Mouse (Mus musculus): Measurements from ENCODE around the gene Dmwd.
"Not testable (repeated sequence)": the region's sequence is repeated elsewhere in the genome, so short reads cannot be mapped to it uniquely, and the experiment has no call there.

The Dmwd gene

DNA sequence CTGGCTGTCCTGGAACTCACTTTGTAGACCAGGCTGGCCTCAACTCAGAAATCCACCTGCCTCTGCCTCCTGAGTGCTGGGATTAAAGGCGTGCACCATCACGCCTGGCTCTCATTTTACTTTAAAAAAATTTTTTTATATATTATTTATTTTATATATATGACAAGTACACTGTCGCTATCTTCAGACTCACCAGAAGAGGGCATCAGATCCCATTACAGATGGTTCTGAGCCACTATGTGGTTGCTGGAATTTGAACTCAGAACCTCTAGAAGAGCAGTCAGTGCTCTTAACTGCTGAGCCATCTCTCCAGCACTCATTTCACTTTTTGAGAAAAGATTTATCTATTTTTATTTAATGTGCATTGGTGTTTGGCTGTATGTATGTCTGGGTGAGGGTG, 5.0 kb upstream of the Dmwd start:
- not testable (repeated sequence) for DNase-seq (ENCODE audit: extremely low spot score)

DNA sequence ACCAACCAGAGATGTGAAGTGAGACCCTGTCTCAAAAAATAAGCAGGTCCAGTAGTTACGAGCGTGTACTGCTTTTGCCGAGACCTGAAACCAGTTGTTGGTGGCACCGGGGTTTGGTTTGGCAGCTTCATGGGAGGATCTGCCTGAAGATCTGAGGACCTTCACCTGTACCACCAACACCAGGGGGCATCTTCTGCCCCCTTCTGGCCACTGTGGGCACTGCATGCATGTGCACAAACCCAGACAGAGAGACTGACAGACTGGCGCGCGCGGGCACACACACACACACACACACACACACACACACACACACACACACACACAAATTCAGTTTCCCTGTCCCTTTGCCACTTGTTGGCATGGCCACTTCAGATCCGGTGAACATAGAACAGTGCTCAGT, 2.5 kb upstream of the Dmwd start:
- DNase-seq (ENCODE audit: extremely low spot score) = no peak

DNA sequence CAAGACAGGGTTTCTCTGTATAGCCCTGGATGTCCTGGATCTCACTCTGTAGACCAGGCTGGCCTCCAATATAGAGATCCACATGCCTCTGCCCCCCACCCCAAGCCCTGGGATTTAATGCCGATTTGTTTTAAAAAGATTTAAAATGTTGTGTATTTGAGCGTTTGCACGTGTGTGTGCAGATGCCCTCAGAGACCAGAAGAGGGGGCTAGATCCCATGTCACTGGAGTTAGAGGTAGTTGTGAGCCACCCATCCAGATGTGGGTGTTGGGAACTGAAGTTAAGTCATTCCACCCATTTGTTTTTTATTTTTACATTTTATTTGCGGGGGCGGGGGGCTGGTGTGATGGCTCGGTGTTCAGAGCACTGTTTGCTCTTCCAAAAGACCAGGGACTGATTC, 1.5 kb upstream of the Dmwd start:
- DNase-seq (ENCODE audit: extremely low spot score) = no peak

DNA sequence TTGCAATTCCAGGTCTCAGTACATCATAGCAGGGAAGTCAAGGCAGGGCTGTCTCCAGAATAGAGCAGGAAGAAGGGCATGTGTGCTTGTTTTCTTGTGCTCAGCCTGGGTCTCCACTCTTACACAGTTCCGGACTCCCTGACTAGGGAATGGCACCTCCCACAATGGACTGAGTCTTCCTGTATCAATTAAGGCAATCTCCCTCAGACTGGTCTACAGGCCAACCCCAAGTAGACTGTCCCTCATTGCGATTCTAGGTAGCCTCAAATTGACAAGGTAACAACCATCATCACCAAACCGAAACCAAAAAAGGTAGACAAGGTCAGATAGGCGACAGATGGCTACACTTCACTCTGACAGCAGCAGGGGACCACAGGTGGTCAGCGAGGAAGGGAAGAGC, 796 bp upstream of the Dmwd start:
- DNase-seq (ENCODE audit: extremely low spot score) = no peak

DNA sequence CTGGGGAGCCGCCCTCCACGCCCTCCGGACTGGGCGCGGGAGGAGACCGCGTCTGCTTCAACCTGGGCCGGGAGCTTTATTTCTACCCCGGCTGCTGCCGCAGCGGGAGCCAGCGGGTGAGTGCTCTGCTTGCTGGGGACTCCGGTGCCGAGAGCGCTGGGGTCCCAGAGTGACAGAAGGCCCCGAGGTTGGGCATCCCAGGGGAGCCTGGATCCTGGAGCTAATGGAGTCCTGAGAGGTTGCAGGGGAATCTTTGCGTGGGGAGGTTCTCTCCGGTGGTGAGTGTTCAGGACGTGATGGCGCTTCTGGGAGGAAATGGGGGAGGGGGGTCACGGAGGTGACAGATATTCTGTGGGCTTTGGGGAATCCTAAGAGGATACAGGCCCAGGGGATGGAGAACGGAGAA, 562 bp downstream of the Dmwd start:
- DNase-seq (ENCODE audit: extremely low spot score) = no peak

DNA sequence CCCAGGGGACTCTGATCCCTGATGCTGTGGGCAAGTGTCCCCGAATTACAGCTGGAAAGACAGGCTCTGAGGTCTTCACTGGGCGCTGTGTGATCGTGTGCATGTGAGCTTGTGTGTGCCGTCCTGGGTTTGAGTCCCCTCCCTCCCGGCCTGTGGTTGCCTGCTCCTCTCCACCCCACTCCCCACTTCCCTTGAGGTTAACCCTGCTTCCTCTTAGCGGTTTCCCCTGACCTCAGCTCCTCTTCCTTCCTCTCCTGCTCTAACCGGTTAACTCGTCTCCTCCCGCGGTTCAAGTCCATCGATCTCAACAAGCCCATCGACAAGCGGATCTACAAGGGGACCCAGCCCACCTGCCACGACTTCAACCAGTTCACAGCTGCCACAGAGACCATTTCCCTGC, 1.7 kb downstream of the Dmwd start:
- DNase-seq (ENCODE audit: extremely low spot score) = no peak

DNA sequence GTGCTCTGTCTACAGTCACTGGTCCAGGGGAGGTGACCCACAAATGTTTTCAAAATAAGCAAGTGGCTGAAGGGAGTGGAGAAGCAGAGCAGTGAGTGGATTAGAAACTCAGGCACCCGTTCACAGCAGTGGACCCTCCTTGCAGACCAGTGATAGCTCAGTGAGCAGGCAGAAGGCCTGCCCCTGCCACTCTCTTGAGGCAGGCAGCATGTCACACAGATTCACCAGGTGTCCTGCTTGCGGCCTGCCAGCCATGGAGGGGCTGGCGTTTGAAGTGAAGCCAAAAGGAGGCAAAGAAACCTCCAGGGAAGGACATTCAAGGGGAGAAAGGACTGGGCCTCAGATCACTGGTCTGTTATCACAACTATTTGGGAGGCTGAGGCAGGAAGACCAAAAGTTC, 2.7 kb downstream of the Dmwd start:
- no peak for DNase-seq (ENCODE audit: extremely low spot score)

DNA sequence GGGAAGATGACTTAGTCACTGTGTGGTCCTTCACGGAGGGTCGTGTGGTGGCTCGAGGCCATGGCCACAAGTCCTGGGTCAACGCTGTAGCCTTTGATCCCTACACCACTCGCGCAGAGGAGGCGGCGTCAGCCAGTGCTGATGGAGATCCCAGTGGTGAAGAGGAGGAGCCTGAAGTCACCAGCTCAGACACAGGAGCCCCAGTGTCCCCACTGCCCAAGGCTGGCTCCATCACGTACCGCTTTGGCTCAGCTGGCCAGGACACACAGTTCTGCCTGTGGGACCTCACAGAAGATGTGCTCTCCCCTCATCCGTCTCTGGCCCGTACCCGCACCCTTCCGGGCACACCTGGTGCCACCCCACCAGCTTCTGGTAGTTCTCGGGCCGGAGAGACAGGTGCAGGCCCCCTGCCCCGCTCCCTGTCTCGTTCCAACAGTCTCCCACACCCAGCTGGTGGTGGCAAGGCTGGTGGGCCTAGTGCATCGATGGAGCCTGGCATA, 4.5 kb downstream of the Dmwd start:
- DNase-seq (ENCODE audit: extremely low spot score) = no peak

DNA sequence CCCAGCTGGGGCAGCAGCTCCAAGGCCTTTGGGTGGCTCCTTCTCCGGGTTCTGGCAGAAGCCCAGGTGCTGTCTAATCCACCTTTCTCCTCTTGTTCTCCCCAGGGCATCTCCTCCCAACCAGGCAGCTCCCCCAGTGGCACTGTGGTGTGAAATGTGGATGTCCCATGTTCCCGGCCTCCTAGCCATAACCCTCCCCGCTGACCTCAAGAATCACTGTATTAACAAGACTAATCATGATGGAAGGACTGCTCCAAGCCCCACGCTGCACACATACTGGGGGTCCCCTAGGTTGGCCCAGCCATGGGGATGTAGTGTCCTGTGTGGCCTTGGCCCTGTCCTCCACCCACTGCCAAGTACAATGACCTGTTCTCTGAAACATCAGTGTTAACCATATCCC, 6.1 kb downstream of the Dmwd start:
- DNase-seq (ENCODE audit: extremely low spot score) = no peak

DNA sequence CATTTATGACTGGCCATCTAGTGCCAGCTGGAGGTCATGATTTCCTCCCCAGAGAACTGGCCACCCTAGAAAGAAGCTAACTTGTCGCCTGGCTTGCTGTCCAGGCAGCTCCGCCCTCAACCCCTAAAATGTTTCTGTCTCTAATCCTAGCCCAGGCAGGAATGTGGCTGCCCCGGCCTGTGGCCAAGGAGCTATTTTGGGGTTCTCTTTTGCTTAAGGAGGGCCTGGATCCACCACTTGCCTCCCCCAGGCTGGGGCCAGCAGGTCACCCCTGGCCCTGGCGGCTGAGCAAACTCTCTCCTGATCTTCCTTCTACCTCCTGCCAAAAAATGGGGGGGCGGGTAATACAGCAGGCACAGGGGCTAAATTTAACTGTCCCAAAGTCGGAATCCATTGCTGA, 7.1 kb downstream of the Dmwd start:
- DNase-seq (ENCODE audit: extremely low spot score) = no peak

DNA sequence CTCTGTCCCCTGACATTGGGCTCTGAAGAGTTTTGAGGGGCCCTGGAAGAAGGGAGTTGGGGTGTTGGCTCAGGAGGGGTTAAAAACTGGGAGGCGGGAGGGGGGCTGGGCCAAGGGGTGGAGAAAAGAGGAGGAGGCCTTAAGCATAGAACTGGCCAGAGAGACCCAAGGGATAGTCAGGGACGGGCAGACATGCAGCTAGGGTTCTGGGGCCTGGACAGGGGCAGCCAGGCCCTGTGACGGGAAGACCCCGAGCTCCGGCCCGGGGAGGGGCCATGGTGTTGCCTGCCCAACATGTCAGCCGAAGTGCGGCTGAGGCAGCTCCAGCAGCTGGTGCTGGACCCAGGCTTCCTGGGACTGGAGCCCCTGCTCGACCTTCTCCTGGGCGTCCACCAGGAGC, 7.7 kb downstream of the Dmwd start, which contains the start of gene Dmpk:
Gene Dmpk, plus strand, starts transcription at position 149 of the 400 bp plus-strand sequence.
- no peak for DNase-seq (ENCODE audit: extremely low spot score)

DNA sequence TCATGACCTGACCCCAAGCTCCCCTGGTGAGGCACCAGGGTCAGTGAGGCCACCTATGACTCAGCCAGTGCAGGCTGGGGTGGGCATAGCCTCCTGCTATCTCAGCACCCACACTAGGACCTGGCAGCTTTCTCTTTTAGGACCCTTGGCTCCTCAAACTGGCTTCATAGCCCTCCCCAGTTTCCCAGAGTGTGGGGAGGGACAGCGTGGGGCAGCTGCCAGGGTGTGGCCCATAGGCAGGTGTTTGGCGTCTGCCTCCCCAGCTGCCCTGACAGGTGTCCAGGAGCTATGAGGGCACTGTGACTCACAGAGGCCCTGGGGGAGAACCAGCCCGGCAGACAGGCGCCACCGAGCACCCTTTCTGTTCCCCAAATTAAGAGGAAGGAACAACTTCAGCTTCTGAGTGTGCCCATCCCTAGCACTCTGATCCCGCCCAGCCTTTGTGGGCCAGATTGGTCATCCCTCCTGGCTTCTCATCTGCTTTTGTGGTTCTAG, 8.3 kb downstream of the Dmwd start:
- DNase-seq (ENCODE audit: extremely low spot score) = no peak

DNA sequence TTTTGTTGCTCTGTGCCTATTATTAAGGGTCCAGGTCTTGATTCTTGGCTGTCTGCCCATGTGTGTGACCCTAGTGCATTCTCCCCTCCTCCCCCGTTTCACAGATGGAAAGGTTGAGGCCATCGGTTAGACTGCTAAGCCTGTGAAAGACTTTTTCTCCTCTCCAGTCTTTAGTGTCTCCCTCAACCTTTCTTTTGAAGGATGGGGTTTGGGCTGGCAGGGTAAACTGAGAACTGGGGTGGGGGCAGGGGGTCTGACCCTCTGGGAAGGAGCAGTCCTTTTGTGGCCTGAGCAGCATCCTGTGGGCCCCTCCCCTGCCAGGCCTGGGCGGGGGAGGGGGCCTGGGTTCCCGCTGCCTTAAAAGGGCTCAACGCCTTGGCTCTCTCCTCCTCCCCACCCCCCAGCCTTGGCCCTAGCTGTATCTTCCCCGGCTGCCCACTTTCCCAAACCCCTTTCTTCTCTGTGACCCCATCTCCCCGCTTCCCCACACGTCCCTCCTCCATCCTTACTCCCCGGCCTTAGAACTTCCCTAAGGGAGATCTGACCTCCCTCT, 9.0 kb downstream of the Dmwd start:
- no peak for DNase-seq (ENCODE audit: extremely low spot score)

DNA sequence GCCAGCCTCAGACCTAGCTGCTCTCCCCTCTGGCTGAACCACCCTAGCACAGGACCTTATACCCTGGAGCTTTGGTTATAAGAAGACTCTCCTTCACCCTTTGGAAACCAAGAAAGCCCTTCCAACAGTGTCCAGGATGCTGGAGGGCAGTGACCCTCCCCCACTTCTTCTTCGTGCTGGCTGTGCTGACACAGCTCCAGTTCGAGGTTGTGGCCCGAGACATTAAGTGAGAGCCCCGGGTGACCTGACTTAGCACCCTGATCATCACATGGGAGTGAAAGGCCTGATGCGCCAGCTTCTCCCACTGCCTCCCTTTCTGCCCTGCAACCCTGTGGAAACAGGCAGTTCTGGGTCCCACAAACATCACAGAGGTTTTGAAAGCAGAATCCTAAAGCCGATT, 9.5 kb downstream of the Dmwd start:
- DNase-seq (ENCODE audit: extremely low spot score) = no peak

DNA sequence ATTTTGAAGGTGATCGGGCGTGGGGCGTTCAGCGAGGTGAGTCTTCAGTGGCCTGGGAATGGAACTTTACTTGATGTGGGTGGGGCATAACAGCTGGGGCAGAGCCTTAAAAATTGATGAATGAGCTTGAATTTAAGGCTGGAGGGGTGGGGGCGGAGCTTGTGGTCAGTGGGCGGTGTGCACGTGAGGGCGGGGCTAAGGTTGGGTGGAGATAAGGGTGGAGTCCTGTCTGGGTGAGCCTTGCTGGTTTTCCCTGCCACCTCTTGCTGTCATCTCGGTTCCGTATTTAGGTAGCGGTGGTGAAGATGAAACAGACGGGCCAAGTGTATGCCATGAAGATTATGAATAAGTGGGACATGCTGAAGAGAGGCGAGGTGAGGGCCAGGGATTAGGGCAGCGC, 10.0 kb downstream of the Dmwd start:
- peak; percentile 71 for DNase-seq (ENCODE audit: extremely low spot score)

DNA sequence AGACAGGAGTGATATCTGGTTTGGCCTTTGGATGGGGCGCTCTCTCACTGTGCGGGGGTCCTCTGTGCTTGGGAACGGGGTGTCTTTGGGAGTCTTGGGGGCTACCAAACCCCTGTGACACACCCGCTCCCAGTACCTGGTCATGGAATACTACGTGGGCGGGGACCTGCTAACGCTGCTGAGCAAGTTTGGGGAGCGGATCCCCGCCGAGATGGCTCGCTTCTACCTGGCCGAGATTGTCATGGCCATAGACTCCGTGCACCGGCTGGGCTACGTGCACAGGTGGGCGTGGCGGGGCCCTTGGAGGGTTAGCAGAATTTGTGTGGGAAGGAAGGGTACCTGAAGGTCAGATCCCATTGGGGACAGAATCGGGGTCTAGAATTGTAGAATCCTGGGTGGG, 10.7 kb downstream of the Dmwd start:
- no peak for DNase-seq (ENCODE audit: extremely low spot score)

DNA sequence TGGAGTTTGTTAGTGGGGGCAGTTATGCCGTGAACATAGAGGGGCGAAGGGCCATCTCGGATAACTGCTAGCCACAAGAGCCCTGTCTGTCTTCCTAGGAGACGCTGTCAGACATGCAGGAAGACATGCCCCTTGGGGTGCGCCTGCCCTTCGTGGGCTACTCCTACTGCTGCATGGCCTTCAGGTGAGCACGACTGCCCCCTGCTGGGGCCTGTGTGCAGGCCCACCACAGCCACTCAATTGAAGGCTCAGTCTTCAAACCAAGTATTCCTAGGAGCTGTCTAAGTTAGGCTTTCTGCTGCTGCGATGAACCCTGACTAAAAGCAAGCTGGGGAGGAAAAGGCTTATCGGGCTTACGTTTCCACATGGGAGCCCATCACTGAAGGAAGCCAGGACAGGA, 12.8 kb downstream of the Dmwd start:
- DNase-seq (ENCODE audit: extremely low spot score) = peak; percentile 57

DNA sequence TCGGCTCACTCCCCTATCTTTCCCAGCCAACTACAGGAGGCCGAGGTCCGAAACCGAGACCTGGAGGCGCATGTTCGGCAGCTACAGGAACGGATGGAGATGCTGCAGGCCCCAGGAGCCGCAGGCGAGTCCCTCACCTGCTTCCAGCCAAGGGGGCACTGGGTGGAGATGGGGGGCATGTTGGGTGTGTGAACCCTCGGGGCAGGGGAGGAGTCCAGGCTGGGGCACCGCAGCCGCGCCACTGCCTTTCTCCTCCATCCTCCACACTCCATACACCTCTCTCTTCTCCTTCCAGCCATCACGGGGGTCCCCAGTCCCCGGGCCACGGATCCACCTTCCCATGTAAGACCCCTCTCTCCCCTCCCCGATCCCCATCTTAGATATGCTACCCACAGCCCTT, 15.9 kb downstream of the Dmwd start:
- no peak for DNase-seq (ENCODE audit: extremely low spot score)

DNA sequence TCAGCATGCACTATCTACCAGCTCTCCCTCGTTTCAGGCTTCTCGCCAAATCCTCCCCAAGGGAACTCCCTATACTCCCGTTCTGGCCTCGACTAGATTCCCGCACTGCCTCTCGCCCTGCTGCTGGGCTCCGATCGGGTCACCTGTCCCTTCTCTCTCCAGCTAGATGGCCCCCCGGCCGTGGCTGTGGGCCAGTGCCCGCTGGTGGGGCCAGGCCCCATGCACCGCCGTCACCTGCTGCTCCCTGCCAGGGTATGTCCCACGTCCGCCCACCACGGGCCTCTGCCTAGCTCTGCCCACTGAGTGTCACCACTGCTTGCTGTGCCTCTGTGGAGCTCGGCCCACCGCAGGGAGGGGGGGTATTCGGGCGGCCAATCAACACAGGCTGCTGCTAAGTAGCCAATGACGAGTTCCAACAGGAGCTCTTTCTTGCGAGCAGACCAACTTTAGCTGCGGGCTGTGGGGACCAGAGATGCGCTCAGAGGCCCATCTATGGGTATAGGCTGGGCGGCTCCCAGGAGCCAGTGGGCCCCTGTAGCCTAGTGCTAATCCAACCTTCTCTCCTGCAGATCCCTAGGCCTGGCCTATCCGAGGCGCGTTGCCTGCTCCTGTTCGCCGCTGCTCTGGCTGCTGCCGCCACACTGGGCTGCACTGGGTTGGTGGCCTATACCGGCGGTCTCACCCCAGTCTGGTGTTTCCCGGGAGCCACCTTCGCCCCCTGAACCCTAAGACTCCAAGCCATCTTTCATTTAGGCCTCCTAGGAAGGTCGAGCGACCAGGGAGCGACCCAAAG, 16.6 kb downstream of the Dmwd start:
- peak; percentile 83 for DNase-seq (ENCODE audit: extremely low spot score)

DNA sequence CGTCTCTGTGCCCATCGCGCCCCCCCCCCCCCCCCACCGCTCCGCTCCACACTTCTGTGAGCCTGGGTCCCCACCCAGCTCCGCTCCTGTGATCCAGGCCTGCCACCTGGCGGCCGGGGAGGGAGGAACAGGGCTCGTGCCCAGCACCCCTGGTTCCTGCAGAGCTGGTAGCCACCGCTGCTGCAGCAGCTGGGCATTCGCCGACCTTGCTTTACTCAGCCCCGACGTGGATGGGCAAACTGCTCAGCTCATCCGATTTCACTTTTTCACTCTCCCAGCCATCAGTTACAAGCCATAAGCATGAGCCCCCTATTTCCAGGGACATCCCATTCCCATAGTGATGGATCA, 17.1 kb downstream of the Dmwd start:
- peak; percentile 89 for DNase-seq (ENCODE audit: extremely low spot score)

DNA sequence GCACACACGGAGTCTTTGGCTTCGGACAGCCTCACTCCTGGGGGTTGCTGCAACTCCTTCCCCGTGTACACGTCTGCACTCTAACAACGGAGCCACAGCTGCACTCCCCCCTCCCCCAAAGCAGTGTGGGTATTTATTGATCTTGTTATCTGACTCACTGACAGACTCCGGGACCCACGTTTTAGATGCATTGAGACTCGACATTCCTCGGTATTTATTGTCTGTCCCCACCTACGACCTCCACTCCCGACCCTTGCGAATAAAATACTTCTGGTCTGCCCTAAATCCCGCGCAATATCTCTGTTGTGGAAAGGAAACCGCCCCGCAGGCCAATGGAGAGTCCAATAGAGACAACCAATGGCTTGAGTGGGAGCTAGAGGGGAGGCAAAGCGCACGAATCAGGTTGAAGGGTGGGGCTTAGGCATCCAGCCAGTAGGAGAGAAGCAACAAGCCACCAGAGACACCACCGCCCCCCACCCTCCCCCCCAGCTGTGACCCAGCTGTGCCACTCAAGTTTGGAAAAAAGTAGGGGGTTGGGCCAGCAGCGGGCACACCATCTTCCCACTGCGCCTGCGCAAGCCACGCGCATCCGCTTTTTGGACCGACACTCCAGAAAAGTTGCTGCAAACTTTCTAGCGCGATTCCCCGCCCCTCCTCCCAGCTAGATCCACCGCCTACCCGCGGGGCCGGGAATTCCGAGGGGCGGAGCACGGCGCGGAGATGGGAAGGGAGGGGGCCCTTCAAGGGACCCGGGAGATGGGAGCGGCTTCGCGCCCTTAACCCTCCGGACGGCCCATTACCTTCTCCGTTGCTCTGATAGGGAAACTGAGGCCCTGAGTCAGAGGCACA, 17.7 kb downstream of the Dmwd start:
- DNase-seq (ENCODE audit: extremely low spot score) = peak; percentile 99

DNA sequence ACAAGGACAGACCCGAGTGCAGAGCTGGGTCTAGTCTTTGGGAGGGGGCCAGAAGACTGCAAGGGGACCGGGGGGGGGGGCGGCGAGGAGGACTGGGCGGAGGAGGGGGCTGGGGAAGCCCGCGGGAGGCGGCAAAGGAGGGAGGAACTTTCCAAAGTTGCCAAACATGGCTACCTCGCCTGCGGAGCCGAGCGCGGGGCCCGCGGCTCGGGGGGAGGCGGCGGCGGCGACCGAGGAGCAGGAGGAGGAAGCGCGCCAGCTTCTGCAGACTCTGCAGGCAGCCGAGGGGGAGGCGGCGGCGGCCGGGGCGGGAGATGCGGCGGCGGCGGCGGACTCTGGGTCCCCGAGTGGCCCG, 18.4 kb downstream of the Dmwd start, which contains the start of gene Six5:
Gene Six5, plus strand, starts transcription at position 124 of the 355 bp plus-strand sequence.
- DNase-seq (ENCODE audit: extremely low spot score) = no peak
